Mouse (Mus musculus) forebrain, embryonic 10.5 days (tissue): ENCODE results near the gene Ppp6r2. TPM values are rescaled to one million over a fixed set of nuclear protein-coding genes. Genes with fewer than 3 reads are reported as not detected.

Experiments used
- DNase-seq: peaks from one replicate; pipeline ENCODE4 v3.0.0-alpha.2; 2017; ENCODE audit warnings: low spot score; ENCODE audit errors: extremely low spot score
- H3K27ac ChIP-seq: fragments of 300-500 bp; sonication (generic); 2 replicates; pipeline ENCODE4 v1.5.1; 2016; ENCODE audit warnings: mild to moderate bottlenecking
- H3K27me3 ChIP-seq: fragments of 300-500 bp; sonication (generic); 2 replicates; pipeline ENCODE4 v1.6.1; 2016; ENCODE audit warnings: mild to moderate bottlenecking; ENCODE audit not compliant: poor library complexity, severe bottlenecking
- H3K36me3 ChIP-seq: fragments of 300-500 bp; sonication (generic); replicated peaks from 2 replicates; pipeline ENCODE4 v1.6.1; 2016; ENCODE audit warnings: mild to moderate bottlenecking, moderate library complexity
- H3K4me1 ChIP-seq: fragments of 300-500 bp; sonication (generic); 2 replicates; pipeline ENCODE4 v1.6.1; 2016
- H3K4me3 ChIP-seq: fragments of 300-500 bp; sonication (generic); 2 replicates; pipeline ENCODE4 v1.5.1; 2016; ENCODE audit warnings: mild to moderate bottlenecking, moderate library complexity
- H3K9me3 ChIP-seq: fragments of 300-500 bp; sonication (generic); 2 replicates; pipeline ENCODE4 v1.6.1; 2016; ENCODE audit warnings: mild to moderate bottlenecking, moderate library complexity
- WGBS: fragments of 180-500 bp; shearing (Covaris S2); methylation state at CpG from one replicate; pipeline ENCODE4 v1.1.7; 2016; 5-methylcytosine and 5-hydroxymethylcytosine counted together
- microRNA-seq: library from miRNA; unstranded; fragments of <30 nt; microRNA quantifications from one replicate; pipeline ENCODE4, GENCODE M21; 2017
- polyA plus RNA-seq: library from polyadenylated mRNA; unstranded; fragments of >200 nt; fragmentation: Nextera tagmentation; extraction: Ambion mirVana; gene quantifications from 2 replicates; pipeline ENCODE4 v1.2.1, GENCODE M21; 2016

Gene Ppp6r2
- polyA plus RNA-seq, 1 experiment from 2014 or later: 28.8 TPM

- Histone ChIP-seq H3K4me1 (no peaks in the 10 kb centered on the region), H3K4me3 (no peak overlapping the region), H3K9me3 (no peaks in the 10 kb centered on the region), H3K27ac (no peak overlapping the region), H3K36me3 (no peaks in the 10 kb centered on the region), H3K27me3 (no peaks in the 10 kb centered on the region)
- no peak for DNase-seq
- 88% methylated on average over 17 of the region's 17 CpGs for WGBS
These were observed 123.6 kb downstream of the Ppp6r2 start for GRCm38 (mm10) chr15:89334774-89335537.

- Histone ChIP-seq H3K9me3 (no peaks in the 10 kb centered on the region), H3K36me3 (no peaks in the 10 kb centered on the region), H3K27ac (no peak overlapping the region), H3K4me3 (no peak overlapping the region), H3K27me3 (no peaks in the 10 kb centered on the region), H3K4me1 (no peaks in the 10 kb centered on the region)
- 87% methylated on average over 14 of the region's 14 CpGs for WGBS
- DNase-seq: no peak
These were observed 125.1 kb downstream of the Ppp6r2 start for GRCm38 (mm10) chr15:89336422-89336821.

Small RNA genes within 50 kb of the gene (microRNA-seq; reads per million reads assigned to microRNA genes)
- gene Mir6958 (3.3 reads per million, percentile 5 among the genes with 10 or more reads in this experiment), gene Mir6959 (not detected), gene Mir7118 (0.90 reads per million)

Other genes with a start within 250 kb of the Ppp6r2 start
- 10.2 and 11.5 TPM in 2 replicates for gene Mlc1, start 232.5 kb upstream of the Ppp6r2 start, polyA plus RNA-seq
- gene Mov10l1, start 228.6 kb upstream of the Ppp6r2 start, polyA plus RNA-seq: not detected in 2 replicates
- 0.54 and 0.71 TPM in 2 replicates for gene Panx2, start 151.8 kb upstream of the Ppp6r2 start, polyA plus RNA-seq
- 53.4 and 55.9 TPM in 2 replicates for gene Trabd, start 136.4 kb upstream of the Ppp6r2 start, polyA plus RNA-seq
- gene Selenoo, start 122.5 kb upstream of the Ppp6r2 start, polyA plus RNA-seq: 14.4 and 14.8 TPM in 2 replicates
- 25.7 and 26.5 TPM in 2 replicates for gene Tubgcp6, start 88.4 kb upstream of the Ppp6r2 start, polyA plus RNA-seq
- 15.0 and 16.5 TPM in 2 replicates for gene Hdac10, start 82.9 kb upstream of the Ppp6r2 start, polyA plus RNA-seq
- gene Mapk12, start 70.8 kb upstream of the Ppp6r2 start, polyA plus RNA-seq: 34.9 and 38.4 TPM in 2 replicates
- 35.7 and 36.3 TPM in 2 replicates for gene Mapk11, start 61.9 kb upstream of the Ppp6r2 start, polyA plus RNA-seq
- 144 and 155 TPM in 2 replicates for gene Plxnb2, start 30.8 kb upstream of the Ppp6r2 start, polyA plus RNA-seq
- gene Dennd6b, start 15.1 kb upstream of the Ppp6r2 start, polyA plus RNA-seq: 26.4 and 27.7 TPM in 2 replicates
- gene Sbf1, start 103.8 kb downstream of the Ppp6r2 start, polyA plus RNA-seq: 80.7 and 84.9 TPM in 2 replicates
- 0.17 and 0.23 TPM in 2 replicates for gene Adm2, start 111.2 kb downstream of the Ppp6r2 start, polyA plus RNA-seq
- not detected in 2 replicates for gene Miox, start 122.8 kb downstream of the Ppp6r2 start, polyA plus RNA-seq
- 48.6 and 50.0 TPM in 2 replicates for gene Lmf2, start 144.1 kb downstream of the Ppp6r2 start, polyA plus RNA-seq
- gene Ncaph2, start 144.2 kb downstream of the Ppp6r2 start, polyA plus RNA-seq: 202 and 208 TPM in 2 replicates
- gene Sco2, start 162.3 kb downstream of the Ppp6r2 start, polyA plus RNA-seq: 6.6 and 7.2 TPM in 2 replicates
- gene Tymp, start 165.5 kb downstream of the Ppp6r2 start, polyA plus RNA-seq: 1.2 and 1.4 TPM in 2 replicates
- gene Odf3b, start 167.7 kb downstream of the Ppp6r2 start, polyA plus RNA-seq: 0.38 and 0.46 TPM in 2 replicates
- gene Klhdc7b, start 173.4 kb downstream of the Ppp6r2 start, polyA plus RNA-seq: 0.04 TPM in 1 of 2 replicates, not detected in the other
- gene Syce3, start 198.9 kb downstream of the Ppp6r2 start, polyA plus RNA-seq: not detected in 2 replicates
- gene Cpt1b, start 214.3 kb downstream of the Ppp6r2 start, polyA plus RNA-seq: 0.67 and 0.80 TPM in 2 replicates
- 3.9 and 4.3 TPM in 2 replicates for gene C730034F03Rik, start 218.0 kb downstream of the Ppp6r2 start, polyA plus RNA-seq
- gene Gm44502, start 218.1 kb downstream of the Ppp6r2 start, polyA plus RNA-seq: not detected in 2 replicates
- 44.0 and 45.1 TPM in 2 replicates for gene Chkb, start 218.4 kb downstream of the Ppp6r2 start, polyA plus RNA-seq
- 21.2 and 22.4 TPM in 2 replicates for gene Mapk8ip2, start 242.4 kb downstream of the Ppp6r2 start, polyA plus RNA-seq